Mouse (Mus musculus) stomach, postnatal 0 days (tissue): ENCODE results near the gene Pced1b. TPM values are rescaled to one million over a fixed set of nuclear protein-coding genes. Genes with fewer than 3 reads are reported as not detected.

Experiments used
- ATAC-seq: fragments of 200-750 bp; cut with Nextera tagmentation; 2 replicates; pipeline ENCODE4 v1.8.0; 2017; ENCODE audit not compliant: low FRiP score, low TSS enrichment
- DNase-seq: peaks from one replicate; pipeline ENCODE4 v3.0.0-alpha.2; 2016; ENCODE audit warnings: low spot score
- H3K27ac ChIP-seq: fragments of 300-500 bp; sonication (generic); replicated peaks from 2 replicates; pipeline ENCODE4 v1.5.1; 2014; ENCODE audit warnings: mild to moderate bottlenecking, control low read depth
- H3K27me3 ChIP-seq: fragments of 300-500 bp; sonication (generic); 2 replicates; pipeline ENCODE4 v1.6.1; 2014; ENCODE audit warnings: low read length; ENCODE audit not compliant: control insufficient read depth, insufficient read depth
- H3K36me3 ChIP-seq: fragments of 300-500 bp; sonication (generic); 2 replicates; pipeline ENCODE4 v1.6.1; 2014; ENCODE audit warnings: low read length, mixed read lengths; ENCODE audit not compliant: control insufficient read depth, insufficient read depth
- H3K4me1 ChIP-seq: fragments of 300-500 bp; sonication (generic); replicated peaks from 2 replicates; pipeline ENCODE4 v1.6.1; 2014; ENCODE audit warnings: antibody characterized with exemption; ENCODE audit not compliant: control insufficient read depth, insufficient read depth
- H3K4me2 ChIP-seq: fragments of 300-500 bp; sonication (generic); replicated peaks from 2 replicates; pipeline ENCODE4 v1.6.1; 2014; ENCODE audit warnings: low read depth, mild to moderate bottlenecking, control low read depth, moderate library complexity
- H3K4me3 ChIP-seq: fragments of 300-500 bp; sonication (generic); 2 replicates; pipeline ENCODE4 v1.5.1; 2014; ENCODE audit warnings: low read depth, low read length, control low read depth
- H3K9ac ChIP-seq: fragments of 300-500 bp; sonication (generic); 2 replicates; pipeline ENCODE4 v1.6.1; 2014; ENCODE audit warnings: mild to moderate bottlenecking, low read length, control low read depth, mixed read lengths
- H3K9me3 ChIP-seq: fragments of 300-500 bp; sonication (generic); 2 replicates; pipeline ENCODE4 v1.6.1; 2016; ENCODE audit warnings: low read length; ENCODE audit not compliant: control insufficient read depth
- CTCF ChIP-seq: IDR thresholded peaks from 2 replicates; pipeline ENCODE4 v1.5.1; 2016; ENCODE audit warnings: antibody characterized with exemption, low read depth, mild to moderate bottlenecking, moderate library complexity
- EP300 ChIP-seq: optimal IDR thresholded peaks from 2 replicates; pipeline ENCODE3; 2016; ENCODE audit warnings: antibody characterized with exemption
- WGBS: fragments of 180-500 bp; shearing (Covaris S2); extraction: QIAGEN DNeasy Blood & Tissue Kit; methylation state at CpG from one replicate; pipeline ENCODE4 v1.1.7; 2014; 5-methylcytosine and 5-hydroxymethylcytosine counted together
- polyA plus RNA-seq: library from polyadenylated mRNA; unstranded; fragments of >200 nt; fragmentation: Nextera tagmentation; extraction: Ambion mirVana; gene quantifications from 2 replicates; pipeline ENCODE4 v1.2.1, GENCODE M21; 2015

The Pced1b gene
- polyA plus RNA-seq, 1 experiment from 2014 or later = 1.6 TPM

GRCm38 (mm10) chr15:97397793-97398192 lies 150.9 kb downstream of the Pced1b start:
- no peak overlapping the region for H3K4me2 ChIP-seq
- no peak overlapping the region for H3K9ac ChIP-seq
- ATAC-seq = no peak
- no peak overlapping the region for H3K27ac ChIP-seq
- H3K9me3 ChIP-seq = no peaks in the 10 kb centered on the region
- no peaks in the 10 kb centered on the region for H3K4me1 ChIP-seq
- H3K36me3 ChIP-seq = no peaks in the 10 kb centered on the region
- DNase-seq = no peak
- no peak for TF ChIP-seq EP300
- no peak for TF ChIP-seq CTCF
- H3K27me3 ChIP-seq = no peaks in the 10 kb centered on the region
- no peak overlapping the region for H3K4me3 ChIP-seq
- WGBS = 68% methylated on average over 2 of the region's 2 CpGs

GRCm38 (mm10) chr15:97400866-97401265 lies 154.0 kb downstream of the Pced1b start:
- ATAC-seq = no peak
- WGBS = 90% methylated on average over 6 of the region's 6 CpGs
- no peak overlapping the region for H3K4me2 ChIP-seq

GRCm38 (mm10) chr15:97404483-97404882 lies 157.6 kb downstream of the Pced1b start:
- 88% methylated on average over 8 of the region's 8 CpGs for WGBS
- Histone ChIP-seq H3K27me3 (no peaks in the 10 kb centered on the region), H3K4me3 (no peak overlapping the region), H3K9me3 (no peaks in the 10 kb centered on the region), H3K27ac (no peak overlapping the region), H3K36me3 (no peaks in the 10 kb centered on the region), H3K4me2 (no peak overlapping the region), H3K9ac (no peak overlapping the region), H3K4me1 (no peaks in the 10 kb centered on the region)
- TF ChIP-seq EP300 (no peak), CTCF (no peak)
- no peak for ATAC-seq
- DNase-seq = no peak

More at GRCm38 (mm10) chr15:97400866-97401265, 154.0 kb downstream of the Pced1b start:
- TF ChIP-seq CTCF = no peak
- no peak for TF ChIP-seq EP300
- no peaks in the 10 kb centered on the region for H3K36me3 ChIP-seq
- H3K9me3 ChIP-seq = no peaks in the 10 kb centered on the region
- no peaks in the 10 kb centered on the region for H3K4me1 ChIP-seq
- no peak overlapping the region for H3K27ac ChIP-seq
- no peak overlapping the region for H3K4me3 ChIP-seq
- no peak overlapping the region for H3K9ac ChIP-seq
- H3K27me3 ChIP-seq = no peaks in the 10 kb centered on the region
- no peak for DNase-seq

- no peak for ATAC-seq
- WGBS = 75% methylated on average over 7 of the region's 7 CpGs
- Histone ChIP-seq H3K27me3 (no peaks in the 10 kb centered on the region), H3K4me3 (no peak overlapping the region), H3K4me2 (no peak overlapping the region), H3K9me3 (no peaks in the 10 kb centered on the region), H3K9ac (no peak overlapping the region), H3K4me1 (no peaks in the 10 kb centered on the region), H3K27ac (no peak overlapping the region), H3K36me3 (no peaks in the 10 kb centered on the region)
- DNase-seq = no peak
- TF ChIP-seq EP300 = no peak
- no peak for TF ChIP-seq CTCF
Measured at GRCm38 (mm10) chr15:97404998-97405397, 158.1 kb downstream of the Pced1b start.

GRCm38 (mm10) chr15:97406105-97406504 lies 159.2 kb downstream of the Pced1b start:
- TF ChIP-seq CTCF (no peak), EP300 (no peak)
- Histone ChIP-seq H3K4me1 (no peaks in the 10 kb centered on the region), H3K9me3 (no peaks in the 10 kb centered on the region), H3K36me3 (no peaks in the 10 kb centered on the region), H3K27me3 (no peaks in the 10 kb centered on the region), H3K4me2 (no peak overlapping the region), H3K4me3 (no peak overlapping the region), H3K27ac (no peak overlapping the region), H3K9ac (no peak overlapping the region)
- ATAC-seq (no peak), DNase-seq (no peak)
- 76% methylated on average over 6 of the region's 6 CpGs for WGBS

GRCm38 (mm10) chr15:97407496-97408454 lies 160.9 kb downstream of the Pced1b start:
- DNase-seq (peak; percentile 29), ATAC-seq (peak; percentile 42; the same call in 1 of the 2 replicates)
- H3K27me3 ChIP-seq = no peaks in the 10 kb centered on the region
- H3K4me3 ChIP-seq = no peak overlapping the region
- no peak for TF ChIP-seq EP300
- no peak for TF ChIP-seq CTCF
- H3K4me1 ChIP-seq = no peaks in the 10 kb centered on the region
- no peak overlapping the region for H3K27ac ChIP-seq
- H3K9ac ChIP-seq = no peak overlapping the region
- H3K4me2 ChIP-seq = no peak overlapping the region
- no peaks in the 10 kb centered on the region for H3K9me3 ChIP-seq
- no peaks in the 10 kb centered on the region for H3K36me3 ChIP-seq
- WGBS = 36% methylated on average over 17 of the region's 17 CpGs
